Mouse (Mus musculus) spleen, adult 2 months (tissue): Measurements from ENCODE around the gene Mtmr12.

Experiments used
- CTCF ChIP-seq: fragments of 200-500 bp; IDR thresholded peaks from 2 replicates; pipeline ENCODE4 v1.5.1; 2011; ENCODE audit warnings: mild to moderate bottlenecking, inconsistent platforms; ENCODE audit not compliant: insufficient read depth, insufficient read length, insufficient replicate concordance; ENCODE audit errors: extremely low read depth
- POLR2A ChIP-seq: fragments of 200-500 bp; IDR thresholded peaks from 2 replicates; pipeline ENCODE4 v1.6.1; 2011; ENCODE audit warnings: low read depth, low read length, inconsistent platforms

- TF ChIP-seq CTCF (no peak), POLR2A (no peak)
These were observed 2.8 kb downstream of the Mtmr12 start for GRCm38 (mm10) chr15:12207556-12208090.
